Mouse (Mus musculus): Measurements from ENCODE around the gene Boc. TPM values are rescaled to one million over a fixed set of nuclear protein-coding genes. Genes with fewer than 3 reads are reported as not detected.

Boc gene
- 0.30 and 0.41 TPM in 2 replicates for polyA plus RNA-seq (2012; rRNA removed)

DNA sequence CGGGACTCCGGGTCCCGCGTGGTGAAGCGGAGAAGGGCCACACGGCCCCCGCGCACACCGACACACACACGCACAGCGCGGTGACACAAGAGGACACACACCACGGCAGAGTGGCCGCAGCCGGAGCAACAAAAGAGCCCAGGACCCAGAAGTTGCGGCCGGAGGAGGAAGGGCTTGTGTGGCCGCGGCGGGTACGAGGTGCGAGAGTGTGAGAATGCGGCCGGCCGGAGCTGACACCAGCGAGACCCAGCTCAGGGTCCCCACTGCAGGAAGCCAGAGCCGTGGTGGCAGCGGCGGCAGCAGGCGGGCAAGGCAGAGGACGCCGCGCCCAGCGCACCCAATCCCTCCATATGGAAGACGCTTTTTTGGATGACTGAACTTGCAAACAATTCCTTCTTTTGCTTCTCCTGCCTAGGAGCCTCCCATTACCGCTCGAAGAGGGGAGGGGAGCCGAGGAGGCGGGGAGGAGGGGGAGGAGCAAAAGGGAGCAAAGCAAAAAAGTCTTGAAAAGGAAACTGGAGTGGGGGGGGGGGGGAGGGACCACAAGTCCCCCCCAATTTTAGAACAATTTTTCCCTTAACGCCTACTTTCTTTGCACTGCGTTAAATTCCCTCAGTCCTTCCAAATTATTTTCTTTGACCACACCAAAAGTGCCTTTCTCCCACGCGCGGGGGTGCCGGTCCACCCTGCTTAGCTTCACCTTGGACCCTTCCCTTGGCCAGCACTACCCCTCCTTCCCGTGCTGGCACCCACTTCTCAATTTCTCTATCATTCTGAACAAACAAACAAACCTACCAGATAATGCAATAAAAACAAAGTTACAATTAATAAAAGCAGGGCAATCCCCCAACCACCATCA is at the start of gene Boc:
Gene Boc, minus strand, starts transcription at position 427 of the 859 bp plus-strand sequence.

Other genes with a start within 250 kb of the Boc start
- 0.05 and 0.06 TPM in 2 replicates for gene Sidt1, start 225.7 kb downstream of the Boc start, polyA plus RNA-seq (2012; rRNA removed)
- gene Spice1, start 211.8 kb downstream of the Boc start, polyA plus RNA-seq (2012; rRNA removed) = 6.1 and 6.3 TPM in 2 replicates
- gene Cfap44, start 164.1 kb downstream of the Boc start, polyA plus RNA-seq (2012; rRNA removed) = 2.9 and 3.1 TPM in 2 replicates
- gene Nepro, start 165.4 kb upstream of the Boc start, polyA plus RNA-seq (2012; rRNA removed) = 3.1 TPM in 2 replicates
- gene Gtpbp8, start 187.5 kb upstream of the Boc start, polyA plus RNA-seq (2012; rRNA removed) = 5.3 and 6.1 TPM in 2 replicates
- gene Cd200r1, start 206.8 kb upstream of the Boc start, polyA plus RNA-seq (2012; rRNA removed) = 3.1 and 3.6 TPM in 2 replicates

Measured in liver, embryonic 18 days (tissue).